Mouse (Mus musculus) embryo, embryonic 10 days (tissue): ENCODE measurements at regions not wholly inside any gene's neighbourhood (a gene's known extent, or its start where the extent isn't known, plus 50 kb on each side); places are given as distances from the start of the nearest gene placed in this dataset.

ENCODE experiments used
- DNase-seq: peaks from one replicate; pipeline ENCODE4 v3.0.0-alpha.2; 2015; ENCODE audit warnings: low spot score

- no peak for DNase-seq
Measured at GRCm38 (mm10) chr1:13424524-13424923, 2010.6 kb downstream of the A830018L16Rik start.

GRCm38 (mm10) chr1:13425601-13426327 lies 2011.9 kb downstream of the A830018L16Rik start:
- DNase-seq: no peak

- peak; percentile 79 for DNase-seq
Measured at GRCm38 (mm10) chr1:13426328-13427067, 2012.6 kb downstream of the A830018L16Rik start.

- DNase-seq: no peak
Measured at GRCm38 (mm10) chr1:13427068-13427434, 2013.1 kb downstream of the A830018L16Rik start.

- no peak for DNase-seq
Measured at GRCm38 (mm10) chr1:13427501-13428207, 2013.7 kb downstream of the A830018L16Rik start.

- no peak for DNase-seq
Measured at GRCm38 (mm10) chr1:13437747-13438394, 2024.0 kb downstream of the A830018L16Rik start.

- DNase-seq: no peak
Measured at GRCm38 (mm10) chr1:13442366-13442765, 2028.5 kb downstream of the A830018L16Rik start.

- DNase-seq: no peak
Measured at GRCm38 (mm10) chr1:13454534-13454933, 2040.6 kb downstream of the A830018L16Rik start.

GRCm38 (mm10) chr1:13455572-13455971 lies 2041.7 kb downstream of the A830018L16Rik start:
- no peak for DNase-seq

- DNase-seq: no peak
Measured at GRCm38 (mm10) chr1:13464311-13464710, 2050.4 kb downstream of the A830018L16Rik start.

- DNase-seq: no peak
Measured at GRCm38 (mm10) chr1:13467174-13467573, 2053.3 kb downstream of the A830018L16Rik start.

GRCm38 (mm10) chr1:13467886-13468630 lies 2054.2 kb downstream of the A830018L16Rik start:
- DNase-seq: peak; percentile 22

GRCm38 (mm10) chr1:13494727-13495404 lies 2081.0 kb downstream of the A830018L16Rik start:
- DNase-seq: peak; percentile 27

GRCm38 (mm10) chr1:13496386-13496785 lies 2082.5 kb downstream of the A830018L16Rik start:
- peak; percentile 33 for DNase-seq

GRCm38 (mm10) chr1:13500456-13500855 lies 2086.6 kb downstream of the A830018L16Rik start:
- peak; percentile 70 for DNase-seq

GRCm38 (mm10) chr1:13501938-13502337 lies 2088.0 kb downstream of the A830018L16Rik start:
- peak; percentile 37 for DNase-seq

- DNase-seq: no peak
Measured at GRCm38 (mm10) chr1:13513761-13514160, 2099.9 kb downstream of the A830018L16Rik start.
